Mouse (Mus musculus) midbrain, embryonic 11.5 days (tissue): Measurements from ENCODE around the gene Cldn14. TPM values are rescaled to one million over a fixed set of nuclear protein-coding genes. Genes with fewer than 3 reads are reported as not detected.
"Not testable (repeated sequence)": the region's sequence is repeated elsewhere in the genome, so short reads cannot be mapped to it uniquely, and the experiment has no call there.

ENCODE experiments used
- ATAC-seq: fragments of 200-750 bp; cut with Nextera tagmentation; 2 replicates; pipeline ENCODE4 v1.8.0; 2017; ENCODE audit warnings: moderate TSS enrichment, moderate library complexity; ENCODE audit not compliant: low FRiP score
- DNase-seq: peaks from one replicate; pipeline ENCODE4 v3.0.0; 2015; ENCODE audit warnings: low spot score; ENCODE audit errors: missing footprints
- H3K27ac ChIP-seq: fragments of 300-500 bp; sonication (generic); 2 replicates; pipeline ENCODE4 v1.5.1; 2014; ENCODE audit warnings: low read depth, low read length
- H3K27me3 ChIP-seq: fragments of 300-500 bp; sonication (generic); 2 replicates; pipeline ENCODE4 v1.6.1; 2014; ENCODE audit warnings: mild to moderate bottlenecking, low read length, moderate library complexity, mixed read lengths; ENCODE audit not compliant: control insufficient read depth, insufficient read depth
- H3K36me3 ChIP-seq: fragments of 300-500 bp; sonication (generic); 2 replicates; pipeline ENCODE4 v1.6.1; 2014; ENCODE audit warnings: mild to moderate bottlenecking, low read length, moderate library complexity, mixed read lengths; ENCODE audit not compliant: control insufficient read depth, insufficient read depth
- H3K4me1 ChIP-seq: fragments of 300-500 bp; sonication (generic); 2 replicates; pipeline ENCODE4 v1.6.1; 2014; ENCODE audit warnings: low read length; ENCODE audit not compliant: control insufficient read depth, insufficient read depth
- H3K4me2 ChIP-seq: fragments of 300-500 bp; sonication (generic); 2 replicates; pipeline ENCODE4 v1.6.1; 2014; ENCODE audit warnings: mild to moderate bottlenecking, moderate library complexity
- H3K4me3 ChIP-seq: fragments of 300-500 bp; sonication (generic); 2 replicates; pipeline ENCODE4 v1.5.1; 2014; ENCODE audit warnings: low read depth, low read length
- H3K9ac ChIP-seq: fragments of 300-500 bp; sonication (generic); 2 replicates; pipeline ENCODE4 v1.6.1; 2014; ENCODE audit warnings: low read length
- H3K9me3 ChIP-seq: fragments of 300-500 bp; sonication (generic); 2 replicates; pipeline ENCODE4 v1.6.1; 2016; ENCODE audit warnings: low read length; ENCODE audit not compliant: control insufficient read depth
- WGBS: fragments of 180-500 bp; shearing (Covaris S2); extraction: QIAGEN DNeasy Blood & Tissue Kit; methylation state at CpG from one replicate; pipeline ENCODE4 v1.1.7; 2014; 5-methylcytosine and 5-hydroxymethylcytosine counted together
- polyA plus RNA-seq: library from polyadenylated mRNA; unstranded; fragments of >200 nt; fragmentation: Nextera tagmentation; extraction: Ambion mirVana; gene quantifications from 2 replicates; pipeline ENCODE4 v1.2.1, GENCODE M21; 2014

The Cldn14 gene
- polyA plus RNA-seq, 1 experiment from 2014 or later, result not detected

GRCm38 (mm10) chr16:93983576-93983975 is 25.1 kb downstream of the Cldn14 start:
- H3K4me3 ChIP-seq, result no peak overlapping the region
- DNase-seq, result peak; percentile 64
- H3K27ac ChIP-seq, result no peak overlapping the region
- H3K36me3 ChIP-seq, result no peaks in the 10 kb centered on the region
- H3K9ac ChIP-seq, result no peak overlapping the region
- H3K27me3 ChIP-seq, result no peaks in the 10 kb centered on the region
- WGBS, result 87% methylated on average over 9 of the region's 9 CpGs
- H3K4me2 ChIP-seq, result no peak overlapping the region
- no peaks in the 10 kb centered on the region for H3K4me1 ChIP-seq
- ATAC-seq, result no peak
- no peaks in the 10 kb centered on the region for H3K9me3 ChIP-seq

- Histone ChIP-seq H3K27ac (no peak overlapping the region), H3K27me3 (no peaks in the 10 kb centered on the region), H3K36me3 (no peaks in the 10 kb centered on the region), H3K4me2 (no peak overlapping the region), H3K9me3 (no peaks in the 10 kb centered on the region), H3K4me3 (no peak overlapping the region), H3K9ac (no peak overlapping the region), H3K4me1 (no peaks in the 10 kb centered on the region)
- DNase-seq (no peak), ATAC-seq (no peak)
- WGBS, result 91% methylated on average over 11 of the region's 11 CpGs
Measured at GRCm38 (mm10) chr16:93982341-93982740, 26.3 kb downstream of the Cldn14 start.

GRCm38 (mm10) chr16:93981190-93981841 is 27.3 kb downstream of the Cldn14 start:
- Histone ChIP-seq H3K27me3 (no peaks in the 10 kb centered on the region), H3K27ac (no peak overlapping the region), H3K36me3 (no peaks in the 10 kb centered on the region), H3K9ac (no peak overlapping the region), H3K9me3 (no peaks in the 10 kb centered on the region), H3K4me3 (no peak overlapping the region), H3K4me2 (no peak overlapping the region), H3K4me1 (no peaks in the 10 kb centered on the region)
- DNase-seq (no peak), ATAC-seq (no peak)
- WGBS, result 82% methylated on average over 15 of the region's 15 CpGs

GRCm38 (mm10) chr16:93980338-93980737 is 28.3 kb downstream of the Cldn14 start:
- ATAC-seq, H3K27ac ChIP-seq: not testable (repeated sequence)
- WGBS, result 94% methylated on average over 3 of the region's 3 CpGs

GRCm38 (mm10) chr16:93979316-93979715 is 29.3 kb downstream of the Cldn14 start:
- DNase-seq (no peak), ATAC-seq (no peak)
- 85% methylated on average over 2 of the region's 2 CpGs for WGBS
- no peak overlapping the region for H3K4me3 ChIP-seq
- H3K27me3 ChIP-seq, result no peaks in the 10 kb centered on the region
- no peak overlapping the region for H3K4me2 ChIP-seq
- no peak overlapping the region for H3K27ac ChIP-seq
- H3K4me1 ChIP-seq, result no peaks in the 10 kb centered on the region
- no peaks in the 10 kb centered on the region for H3K36me3 ChIP-seq
- no peak overlapping the region for H3K9ac ChIP-seq
- no peaks in the 10 kb centered on the region for H3K9me3 ChIP-seq

More at GRCm38 (mm10) chr16:93980338-93980737, 28.3 kb downstream of the Cldn14 start:
- H3K4me2 ChIP-seq, H3K36me3 ChIP-seq, H3K27me3 ChIP-seq, H3K9ac ChIP-seq, DNase-seq, H3K4me3 ChIP-seq, H3K4me1 ChIP-seq, H3K9me3 ChIP-seq: not testable (repeated sequence)

- 94% methylated on average over 6 of the region's 6 CpGs for WGBS
- Histone ChIP-seq H3K27ac (no peak overlapping the region), H3K9ac (no peak overlapping the region), H3K36me3 (no peaks in the 10 kb centered on the region), H3K4me1 (no peaks in the 10 kb centered on the region), H3K4me2 (no peak overlapping the region), H3K27me3 (no peaks in the 10 kb centered on the region), H3K9me3 (no peaks in the 10 kb centered on the region), H3K4me3 (no peak overlapping the region)
- ATAC-seq, result no peak
- no peak for DNase-seq
Measured at GRCm38 (mm10) chr16:93977587-93977986, 31.1 kb downstream of the Cldn14 start.

GRCm38 (mm10) chr16:93976907-93977306 is 31.7 kb downstream of the Cldn14 start:
- Histone ChIP-seq H3K27me3 (no peaks in the 10 kb centered on the region), H3K4me1 (no peaks in the 10 kb centered on the region), H3K9ac (no peak overlapping the region), H3K36me3 (no peaks in the 10 kb centered on the region), H3K4me2 (no peak overlapping the region), H3K27ac (no peak overlapping the region), H3K4me3 (no peak overlapping the region), H3K9me3 (no peaks in the 10 kb centered on the region)
- ATAC-seq, result no peak
- WGBS, result 48% methylated on average over 3 of the region's 3 CpGs
- DNase-seq, result no peak

GRCm38 (mm10) chr16:93975430-93975829 is 33.2 kb downstream of the Cldn14 start:
- H3K4me2 ChIP-seq, result no peak overlapping the region
- no peak overlapping the region for H3K9ac ChIP-seq
- H3K9me3 ChIP-seq, result no peaks in the 10 kb centered on the region
- WGBS, result 81% methylated on average over 12 of the region's 12 CpGs
- no peak overlapping the region for H3K4me3 ChIP-seq
- H3K27me3 ChIP-seq, result no peaks in the 10 kb centered on the region
- no peak for DNase-seq
- H3K27ac ChIP-seq, result no peak overlapping the region
- H3K4me1 ChIP-seq, result no peaks in the 10 kb centered on the region
- ATAC-seq, result no peak
- no peaks in the 10 kb centered on the region for H3K36me3 ChIP-seq

GRCm38 (mm10) chr16:93974278-93974677 is 34.4 kb downstream of the Cldn14 start:
- Histone ChIP-seq H3K9ac (no peak overlapping the region), H3K36me3 (no peaks in the 10 kb centered on the region), H3K27me3 (no peaks in the 10 kb centered on the region), H3K4me3 (no peak overlapping the region), H3K4me2 (no peak overlapping the region), H3K4me1 (no peaks in the 10 kb centered on the region), H3K27ac (no peak overlapping the region), H3K9me3 (no peaks in the 10 kb centered on the region)
- 74% methylated on average over 8 of the region's 8 CpGs for WGBS
- DNase-seq (peak; percentile 28), ATAC-seq (no peak)
